Mouse (Mus musculus): ENCODE measurements around the gene Scgb1b27.

DNA sequence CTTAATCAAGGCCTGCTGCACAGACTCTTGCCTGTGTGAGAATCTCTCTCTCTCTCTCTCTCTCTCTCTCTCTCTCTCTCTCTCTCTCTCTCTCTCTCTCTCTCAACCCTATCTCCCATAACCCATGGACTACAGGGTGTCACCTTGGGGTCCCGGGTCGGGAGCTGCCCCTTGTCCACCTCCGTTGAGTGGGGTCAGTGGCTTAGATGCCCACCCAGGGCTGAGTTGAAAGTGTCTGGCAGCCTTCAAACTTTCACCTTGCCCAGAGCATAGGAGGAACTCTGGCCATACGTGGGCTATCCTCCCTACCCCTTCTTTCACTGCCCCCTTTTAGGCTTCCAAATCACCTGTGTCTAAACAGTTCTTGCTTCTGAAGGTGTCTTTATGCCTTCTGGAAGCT lies 4.4 kb downstream of the Scgb1b27 start:
- no peak for TF ChIP-seq CTCF (IDR thresholded peaks at IDR 0.05; ENCODE audit: low read depth, low read length)
- no peak for TF ChIP-seq POLR2A (IDR thresholded peaks at IDR 0.05; ENCODE audit: borderline replicate concordance, low read depth, low read length)

All from bone marrow macrophage, adult 2 months (primary cell).